Mouse (Mus musculus): ENCODE data around the gene Spryd4.

- TF ChIP-seq CTCF (IDR thresholded peaks at IDR 0.05; ENCODE audit: borderline replicate concordance, insufficient read depth, low read depth, low read length) (no peak), POLR2A (IDR thresholded peaks at IDR 0.05; ENCODE audit: borderline replicate concordance, insufficient read depth, low read length) (no peak)
Measured at GRCm38 (mm10) chr10:128204941-128205340, 6.7 kb downstream of the Spryd4 start.

All from cerebellum, adult 2 months (tissue).